Mouse (Mus musculus): ENCODE measurements around the gene Med21. TPM values are rescaled to one million over a fixed set of nuclear protein-coding genes. Genes with fewer than 3 reads are reported as not detected.

The Med21 gene
- polyA plus RNA-seq, 1 experiment from 2014 or later: 52.2 TPM

- H3K4me1 ChIP-seq (ENCODE audit: insufficient read depth): no peaks in the 10 kb centered on the region
- H3K9ac ChIP-seq (replicated peaks): no peak overlapping the region
- TF ChIP-seq EP300 (IDR thresholded peaks at IDR 0.05; ENCODE audit: low read depth) (no peak), CTCF (IDR thresholded peaks at IDR 0.05; ENCODE audit: low read depth) (peak; percentile 48)
- no peak overlapping the region for H3K4me3 ChIP-seq (ENCODE audit: low read depth, low read length)
- H3K27ac ChIP-seq (ENCODE audit: low read depth): no peak overlapping the region
- no peak overlapping the region for H3K4me2 ChIP-seq (ENCODE audit: low read depth, low read length)
- H3K36me3 ChIP-seq (replicated peaks; ENCODE audit: insufficient read depth, low read length): no peaks in the 10 kb centered on the region
- H3K9me3 ChIP-seq (ENCODE audit: low read length): no peaks in the 10 kb centered on the region
- H3K27me3 ChIP-seq (ENCODE audit: insufficient read depth, low read length): no peaks in the 10 kb centered on the region
- DNase-seq: peak; percentile 40
- WGBS (ENCODE audit: insufficient replicate concordance): 55% methylated on average over 17 of the region's 17 CpGs
- peak; percentile 64 for ATAC-seq
Measured at GRCm38 (mm10) chr6:146685781-146686308, 43.5 kb downstream of the Med21 start.

- no peak for TF ChIP-seq CTCF (IDR thresholded peaks at IDR 0.05; ENCODE audit: low read depth)
- no peak for TF ChIP-seq EP300 (IDR thresholded peaks at IDR 0.05; ENCODE audit: low read depth)
- H3K27ac ChIP-seq (ENCODE audit: low read depth): no peak overlapping the region
- no peaks in the 10 kb centered on the region for H3K9me3 ChIP-seq (ENCODE audit: low read length)
- H3K36me3 ChIP-seq (replicated peaks; ENCODE audit: insufficient read depth, low read length): no peaks in the 10 kb centered on the region
- no peak for DNase-seq
- no peak overlapping the region for H3K4me2 ChIP-seq (ENCODE audit: low read depth, low read length)
- no peaks in the 10 kb centered on the region for H3K27me3 ChIP-seq (ENCODE audit: insufficient read depth, low read length)
- WGBS (ENCODE audit: insufficient replicate concordance): 51% methylated on average over 5 of the region's 5 CpGs
- no peak overlapping the region for H3K4me3 ChIP-seq (ENCODE audit: low read depth, low read length)
- no peak overlapping the region for H3K9ac ChIP-seq (replicated peaks)
- H3K4me1 ChIP-seq (ENCODE audit: insufficient read depth): no peaks in the 10 kb centered on the region
- peak; percentile 50; the same call in 1 of the 2 replicates for ATAC-seq
Measured at GRCm38 (mm10) chr6:146686463-146687196, 44.3 kb downstream of the Med21 start.

GRCm38 (mm10) chr6:146688010-146688409 lies 45.7 kb downstream of the Med21 start:
- H3K27me3 ChIP-seq (ENCODE audit: insufficient read depth, low read length): no peaks in the 10 kb centered on the region
- 78% methylated on average over 7 of the region's 7 CpGs for WGBS (ENCODE audit: insufficient replicate concordance)
- no peak for DNase-seq
- TF ChIP-seq CTCF (IDR thresholded peaks at IDR 0.05; ENCODE audit: low read depth) (no peak), EP300 (IDR thresholded peaks at IDR 0.05; ENCODE audit: low read depth) (no peak)
- no peak for ATAC-seq
- H3K9ac ChIP-seq (replicated peaks): no peak overlapping the region
- no peak overlapping the region for H3K27ac ChIP-seq (ENCODE audit: low read depth)
- H3K9me3 ChIP-seq (ENCODE audit: low read length): no peaks in the 10 kb centered on the region
- H3K4me2 ChIP-seq (ENCODE audit: low read depth, low read length): no peak overlapping the region
- no peak overlapping the region for H3K4me3 ChIP-seq (ENCODE audit: low read depth, low read length)
- H3K36me3 ChIP-seq (replicated peaks; ENCODE audit: insufficient read depth, low read length): no peaks in the 10 kb centered on the region
- H3K4me1 ChIP-seq (ENCODE audit: insufficient read depth): no peaks in the 10 kb centered on the region

GRCm38 (mm10) chr6:146688861-146689260 lies 46.5 kb downstream of the Med21 start:
- no peak for TF ChIP-seq EP300 (IDR thresholded peaks at IDR 0.05; ENCODE audit: low read depth)
- TF ChIP-seq CTCF (IDR thresholded peaks at IDR 0.05; ENCODE audit: low read depth): no peak
- no peak for ATAC-seq
- no peaks in the 10 kb centered on the region for H3K4me1 ChIP-seq (ENCODE audit: insufficient read depth)
- H3K9me3 ChIP-seq (ENCODE audit: low read length): no peaks in the 10 kb centered on the region
- no peaks in the 10 kb centered on the region for H3K27me3 ChIP-seq (ENCODE audit: insufficient read depth, low read length)
- 80% methylated on average over 5 of the region's 5 CpGs for WGBS (ENCODE audit: insufficient replicate concordance)
- H3K4me2 ChIP-seq (ENCODE audit: low read depth, low read length): no peak overlapping the region
- no peak overlapping the region for H3K4me3 ChIP-seq (ENCODE audit: low read depth, low read length)
- H3K9ac ChIP-seq (replicated peaks): no peak overlapping the region
- DNase-seq: no peak
- no peak overlapping the region for H3K27ac ChIP-seq (ENCODE audit: low read depth)
- H3K36me3 ChIP-seq (replicated peaks; ENCODE audit: insufficient read depth, low read length): no peaks in the 10 kb centered on the region

- WGBS (ENCODE audit: insufficient replicate concordance): 63% methylated on average over 5 of the region's 5 CpGs
Measured at GRCm38 (mm10) chr6:146697767-146698166, 55.4 kb downstream of the Med21 start.

GRCm38 (mm10) chr6:146698376-146698775 lies 56.0 kb downstream of the Med21 start:
- 79% methylated on average over 4 of the region's 4 CpGs for WGBS (ENCODE audit: insufficient replicate concordance)

More at GRCm38 (mm10) chr6:146697767-146698166, 55.4 kb downstream of the Med21 start:
- no peaks in the 10 kb centered on the region for H3K27me3 ChIP-seq (ENCODE audit: insufficient read depth, low read length)
- H3K4me2 ChIP-seq (ENCODE audit: low read depth, low read length): no peak overlapping the region
- no peaks in the 10 kb centered on the region for H3K4me1 ChIP-seq (ENCODE audit: insufficient read depth)
- no peak overlapping the region for H3K9ac ChIP-seq (replicated peaks)
- no peak for TF ChIP-seq CTCF (IDR thresholded peaks at IDR 0.05; ENCODE audit: low read depth)
- TF ChIP-seq EP300 (IDR thresholded peaks at IDR 0.05; ENCODE audit: low read depth): no peak
- ATAC-seq (no peak), DNase-seq (no peak)
- peaks cover 3% of the 10 kb centered on the region; the same call in 1 of the 2 replicates for H3K9me3 ChIP-seq (ENCODE audit: low read length)
- no peak overlapping the region for H3K4me3 ChIP-seq (ENCODE audit: low read depth, low read length)
- no peak overlapping the region for H3K27ac ChIP-seq (ENCODE audit: low read depth)
- no peaks in the 10 kb centered on the region for H3K36me3 ChIP-seq (replicated peaks; ENCODE audit: insufficient read depth, low read length)

More at GRCm38 (mm10) chr6:146698376-146698775, 56.0 kb downstream of the Med21 start:
- Histone ChIP-seq H3K27me3 (ENCODE audit: insufficient read depth, low read length) (no peaks in the 10 kb centered on the region), H3K27ac (ENCODE audit: low read depth) (no peak overlapping the region), H3K4me2 (ENCODE audit: low read depth, low read length) (no peak overlapping the region), H3K36me3 (replicated peaks; ENCODE audit: insufficient read depth, low read length) (no peaks in the 10 kb centered on the region), H3K9ac (replicated peaks) (no peak overlapping the region), H3K4me1 (ENCODE audit: insufficient read depth) (no peaks in the 10 kb centered on the region), H3K4me3 (ENCODE audit: low read depth, low read length) (no peak overlapping the region), H3K9me3 (ENCODE audit: low read length) (peaks cover 3% of the 10 kb centered on the region; the same call in 1 of the 2 replicates)
- no peak for TF ChIP-seq CTCF (IDR thresholded peaks at IDR 0.05; ENCODE audit: low read depth)
- no peak for TF ChIP-seq EP300 (IDR thresholded peaks at IDR 0.05; ENCODE audit: low read depth)
- ATAC-seq (no peak), DNase-seq (no peak)

Other genes starting within 250 kb of the Med21 start
- gene Itpr2, start 140.3 kb upstream of the Med21 start, polyA plus RNA-seq (2015; fragmentation: Nextera tagmentation; extraction: Ambion mirVana): 13.8 and 15.2 TPM in 2 replicates
- 69.7 and 71.6 TPM in 2 replicates for gene Fgfr1op2, start 65.3 kb upstream of the Med21 start, polyA plus RNA-seq (2015; fragmentation: Nextera tagmentation; extraction: Ambion mirVana)
- gene Ints13, start 64.7 kb upstream of the Med21 start, polyA plus RNA-seq (2015; fragmentation: Nextera tagmentation; extraction: Ambion mirVana): 14.5 and 17.6 TPM in 2 replicates
- 19.7 and 21.2 TPM in 2 replicates for gene Tm7sf3, start 277 bp downstream of the Med21 start, polyA plus RNA-seq (2015; fragmentation: Nextera tagmentation; extraction: Ambion mirVana)
- gene Stk38l, start 82.4 kb downstream of the Med21 start, polyA plus RNA-seq (2015; fragmentation: Nextera tagmentation; extraction: Ambion mirVana): 4.0 and 4.5 TPM in 2 replicates
- gene Arntl2, start 153.5 kb downstream of the Med21 start, polyA plus RNA-seq (2015; fragmentation: Nextera tagmentation; extraction: Ambion mirVana): 0.17 and 0.72 TPM in 2 replicates
- not detected in 2 replicates for gene Smco2, start 207.6 kb downstream of the Med21 start, polyA plus RNA-seq (2015; fragmentation: Nextera tagmentation; extraction: Ambion mirVana)
- 8.9 and 11.3 TPM in 2 replicates for gene Ppfibp1, start 245.9 kb downstream of the Med21 start, polyA plus RNA-seq (2015; fragmentation: Nextera tagmentation; extraction: Ambion mirVana)

Data from liver, postnatal 0 days (tissue).